Mouse (Mus musculus) CH12.LX (cell line): ENCODE results near the gene Pianp. TPM values are rescaled to one million over a fixed set of nuclear protein-coding genes. Genes with fewer than 3 reads are reported as not detected.

Experiments
- DNase-seq: peaks from one replicate; pipeline ENCODE4 v3.0.0-alpha.2; 2013; ENCODE audit errors: extremely low read depth
- H3K27ac ChIP-seq: 2 replicates; pipeline ENCODE4 v1.5.1; 2012; ENCODE audit warnings: low read depth, mild to moderate bottlenecking, control low read depth, moderate library complexity; ENCODE audit not compliant: insufficient read depth
- H3K27me3 ChIP-seq: replicated peaks from 2 replicates; pipeline ENCODE3; 2012; ENCODE audit warnings: inconsistent platforms
- H3K36me3 ChIP-seq, 2 experiments: replicated peaks in 1 of 2; 2 replicates each; pipeline versions ENCODE3 to v1.6.1; 2012; ENCODE audit warnings: inconsistent platforms in 1 of 2, low read length in 1 of 2, mild to moderate bottlenecking in 1 of 2, mixed read lengths in 1 of 2, moderate library complexity in 1 of 2; ENCODE audit not compliant: control insufficient read depth in 1 of 2, insufficient read depth in 1 of 2
- H3K4me1 ChIP-seq, 2 experiments: 2 replicates each; pipeline ENCODE4 v1.6.1; 2012; ENCODE audit warnings: inconsistent platforms in 1 of 2, moderate library complexity in 1 of 2; ENCODE audit not compliant: insufficient read depth in 2 of 2, control insufficient read depth in 1 of 2
- H3K4me2 ChIP-seq: 2 replicates; pipeline ENCODE4 v1.6.1; 2012; ENCODE audit warnings: low read depth, mild to moderate bottlenecking, control low read depth; ENCODE audit not compliant: poor library complexity, insufficient read depth, severe bottlenecking
- H3K4me3 ChIP-seq, 3 experiments: fragments of 150-350 bp in 1 of 3; sonication (generic) in 1 of 3; replicated peaks in 1 of 3; 2 replicates each; pipeline versions ENCODE3 to v1.5.1; 2011 to 2012; ENCODE audit warnings: low read depth in 2 of 3, low read length in 2 of 3, mild to moderate bottlenecking in 2 of 3, moderate library complexity in 2 of 3, control low read depth in 1 of 3, improper control_type of control experiment in 1 of 3, inconsistent platforms in 1 of 3, mixed read lengths in 1 of 3; ENCODE audit not compliant: poor library complexity in 1 of 3
- H3K79me2 ChIP-seq: replicated peaks from 2 replicates; pipeline ENCODE4 v1.6.1; 2012; ENCODE audit warnings: mild to moderate bottlenecking, moderate library complexity; ENCODE audit not compliant: control insufficient read depth, poor library complexity, insufficient read depth, severe bottlenecking; ENCODE audit errors: extremely low read depth
- H3K9ac ChIP-seq: 2 replicates; pipeline ENCODE4 v1.6.1; 2012; ENCODE audit warnings: low read depth, mild to moderate bottlenecking, control low read depth, moderate library complexity; ENCODE audit not compliant: insufficient read depth
- H3K9me3 ChIP-seq: replicated peaks from 2 replicates; pipeline ENCODE3; 2012; ENCODE audit warnings: low read length, inconsistent platforms, mixed read lengths
- BHLHE40 ChIP-seq: IDR thresholded peaks from 2 replicates; pipeline ENCODE4 v1.6.1; 2011; ENCODE audit warnings: mild to moderate bottlenecking, low read depth, low read length, improper control_type of control experiment
- CHD1 ChIP-seq: IDR thresholded peaks from 2 replicates; pipeline ENCODE4 v1.6.1; 2012; ENCODE audit warnings: low read depth, low read length, improper control_type of control experiment, inconsistent platforms
- CHD2 ChIP-seq: IDR thresholded peaks from 2 replicates; pipeline ENCODE4 v1.6.1; 2011; ENCODE audit warnings: low read length, improper control_type of control experiment
- CTCF ChIP-seq, 2 experiments: IDR thresholded peaks in 1 of 2; conservative IDR thresholded peaks in 1 of 2; 2 replicates each; pipeline ENCODE4 v1.5.1; 2011 to 2012; ENCODE audit warnings: low read depth in 2 of 2, low read length in 2 of 2, improper control_type of control experiment in 1 of 2, inconsistent platforms in 1 of 2, mild to moderate bottlenecking in 1 of 2, moderate library complexity in 1 of 2
- ELF1 ChIP-seq: IDR thresholded peaks from 2 replicates; pipeline ENCODE4 v1.6.1; 2014; ENCODE audit warnings: low read depth, mild to moderate bottlenecking, inconsistent platforms, low read length, improper control_type of control experiment
- GABPA ChIP-seq: IDR thresholded peaks from 2 replicates; pipeline ENCODE4 v1.6.1; 2012; ENCODE audit warnings: low read depth, low read length, improper control_type of control experiment, inconsistent platforms; ENCODE audit not compliant: insufficient replicate concordance
- HCFC1 ChIP-seq: IDR thresholded peaks from 2 replicates; pipeline ENCODE4 v1.6.1; 2012; ENCODE audit warnings: low read depth, mild to moderate bottlenecking, inconsistent platforms, low read length, improper control_type of control experiment
- IRF4 ChIP-seq: IDR thresholded peaks from 2 replicates; pipeline ENCODE4 v1.6.1; 2014; ENCODE audit warnings: low read depth, mild to moderate bottlenecking, inconsistent platforms, low read length, improper control_type of control experiment
- JUND ChIP-seq: conservative IDR thresholded peaks from 2 replicates; pipeline ENCODE4 v1.6.1; 2011; ENCODE audit warnings: low read depth, low read length, improper control_type of control experiment
- MAX ChIP-seq: IDR thresholded peaks from 2 replicates; pipeline ENCODE4 v1.6.1; 2011; ENCODE audit warnings: low read length, improper control_type of control experiment
- MAZ ChIP-seq: IDR thresholded peaks from 2 replicates; pipeline ENCODE4 v1.6.1; 2012; ENCODE audit warnings: low read depth, mild to moderate bottlenecking, inconsistent platforms, low read length, improper control_type of control experiment, moderate library complexity
- MEF2A ChIP-seq: IDR thresholded peaks from 2 replicates; pipeline ENCODE4 v1.6.1; 2014; ENCODE audit warnings: low read depth, mild to moderate bottlenecking, inconsistent platforms, low read length, improper control_type of control experiment, borderline replicate concordance
- MYC ChIP-seq: IDR thresholded peaks from 2 replicates; pipeline ENCODE4 v1.6.1; 2011; ENCODE audit warnings: low read depth, mild to moderate bottlenecking, improper control_type of control experiment, low read length
- NELFE ChIP-seq: IDR thresholded peaks from 2 replicates; pipeline ENCODE4 v1.6.1; 2011; ENCODE audit warnings: low read depth, low read length, improper control_type of control experiment
- POLR2A ChIP-seq: IDR thresholded peaks from 2 replicates; pipeline ENCODE4 v1.6.1; 2011; ENCODE audit warnings: low read depth, mild to moderate bottlenecking, improper control_type of control experiment, low read length
- RCOR1 ChIP-seq: conservative IDR thresholded peaks from 2 replicates; pipeline ENCODE4 v1.6.1; 2012; ENCODE audit warnings: low read depth, mild to moderate bottlenecking, inconsistent platforms, low read length, improper control_type of control experiment
- SIN3A ChIP-seq: IDR thresholded peaks from 2 replicates; pipeline ENCODE4 v1.6.1; 2012; ENCODE audit warnings: low read length, improper control_type of control experiment, inconsistent platforms
- TBP ChIP-seq: conservative IDR thresholded peaks from 2 replicates; pipeline ENCODE4 v1.6.1; 2011; ENCODE audit warnings: low read depth, low read length, improper control_type of control experiment
- TCF12 ChIP-seq: IDR thresholded peaks from 2 replicates; pipeline ENCODE4 v1.6.1; 2014; ENCODE audit warnings: low read depth, mild to moderate bottlenecking, inconsistent platforms, low read length, improper control_type of control experiment
- UBTF ChIP-seq: IDR thresholded peaks from 2 replicates; pipeline ENCODE4 v1.6.1; 2012; ENCODE audit warnings: low read depth, mild to moderate bottlenecking, inconsistent platforms, low read length, improper control_type of control experiment, moderate library complexity
- USF1 ChIP-seq: IDR thresholded peaks from 2 replicates; pipeline ENCODE4 v1.6.1; 2014; ENCODE audit warnings: low read depth, mild to moderate bottlenecking, inconsistent platforms, low read length, improper control_type of control experiment
- USF2 ChIP-seq: conservative IDR thresholded peaks from 2 replicates; pipeline ENCODE4 v1.6.1; 2011; ENCODE audit warnings: low read depth, low read length, improper control_type of control experiment
- dilution Hi-C: fragments of 300-500 bp; cut with MboI; formaldehyde crosslinking; loops from 2 replicates; pipeline ENCODE4 v1.14.3; 2020; ENCODE audit warnings: low sequenced_read_pairs; ENCODE audit not compliant: extremely low pct_unique_long_range_greater_than_20kb, extremely low pct_ligation_motif_present
- in situ Hi-C: fragments of 300-500 bp; cut with MboI; formaldehyde crosslinking; loops from 3 replicates; pipeline ENCODE4 v1.14.3; 2019; ENCODE audit warnings: low sequenced_read_pairs, low pct_ligation_motif_present, low pct_unique_long_range_greater_than_20kb, mixed read lengths
- polyA plus RNA-seq: library from polyadenylated mRNA; unstranded; fragments of >175 nt; gene quantifications from 2 replicates; pipeline ENCODE4 v1.2.1, GENCODE M21; 2012; ENCODE audit warnings: low read depth; ENCODE audit not compliant: insufficient read length
- total RNA-seq, 2 experiments: library from RNA; depleted of rRNA; stranded (reverse); fragments of 300-350 nt in 1 of 2; fragments of >200 nt in 1 of 2; gene quantifications; 2 replicates each; pipeline ENCODE4 v1.2.3; 2012 to 2014

The Pianp gene
- total and polyA plus RNA-seq, 3 experiments = 0.08 TPM; not detected in 2

- Histone ChIP-seq H3K36me3 (peaks cover 48 to 72% of the 10 kb centered on the region in 2 experiments), H3K27me3 (no peaks in the 10 kb centered on the region), H3K4me3 (no peak overlapping the region), H3K27ac (no peak overlapping the region), H3K9ac (no peak overlapping the region), H3K4me1 (peaks cover 0 to 18% of the 10 kb centered on the region in 2 experiments; a peak in 1 of 4 replicates), H3K9me3 (no peaks in the 10 kb centered on the region), H3K79me2 (peaks cover 20% of the 10 kb centered on the region), H3K4me2 (no peak overlapping the region)
- TF ChIP-seq MAX (no peak), TCF12 (no peak), CHD1 (no peak), GABPA (no peak), HCFC1 (no peak), BHLHE40 (no peak), IRF4 (no peak), USF2 (no peak), CHD2 (no peak), JUND (no peak), TBP (no peak), SIN3A (no peak), CTCF (conservative IDR thresholded peaks at IDR 0.05 in 1 of 2, IDR thresholded peaks at IDR 0.05 in 1 of 2; ENCODE audit: low read depth in 2 of 2, low read length in 2 of 2) (no peak), MEF2A (no peak)
- no peak for DNase-seq
- in situ Hi-C loops = no loop called here
- dilution Hi-C loops = no loop called here
These were observed 35.5 kb upstream of the Pianp start for GRCm38 (mm10) chr6:124961021-124961420.

DNA sequence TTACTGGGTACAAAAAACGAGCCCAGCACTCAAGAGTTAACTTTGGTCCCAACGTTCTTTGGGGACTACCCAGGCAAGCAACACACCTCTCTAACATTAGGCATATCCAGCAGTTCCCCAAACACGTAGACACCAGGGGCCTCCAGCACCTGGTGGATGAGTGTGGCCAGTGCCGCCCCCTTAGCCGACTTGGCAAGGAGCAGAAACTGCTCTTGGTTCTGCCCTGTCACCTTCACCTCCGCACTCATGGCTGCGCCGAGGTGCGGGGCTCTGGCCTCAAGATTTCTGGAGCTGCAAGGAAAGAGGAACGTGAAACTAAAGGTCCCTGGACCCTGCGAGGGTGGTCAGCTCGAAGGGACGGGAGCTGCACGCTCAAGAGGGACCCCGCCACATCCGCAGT lies 31.9 kb upstream of the Pianp start:
- TF ChIP-seq TCF12 (no peak), ELF1 (no peak), CHD2 (no peak), MAZ (no peak), USF2 (no peak), USF1 (no peak), RCOR1 (no peak), UBTF (no peak), IRF4 (no peak), MAX (no peak), NELFE (no peak), POLR2A (no peak), MYC (no peak)
- in situ Hi-C loops (no loop called here), dilution Hi-C loops (no loop called here)
- Histone ChIP-seq H3K4me1 (peaks cover 2 to 28% of the 10 kb centered on the region in 2 experiments; a peak in 3 of 4 replicates), H3K4me3 (peak overlapping the region; percentile 69 to 86 (median 84)), H3K9me3 (peaks cover 8% of the 10 kb centered on the region), H3K79me2 (peaks cover 26% of the 10 kb centered on the region), H3K4me2 (peak overlapping the region; percentile 65), H3K27ac (peak overlapping the region; percentile 69), H3K36me3 (peaks cover 26 to 58% of the 10 kb centered on the region in 2 experiments), H3K27me3 (no peaks in the 10 kb centered on the region), H3K9ac (peak overlapping the region; percentile 73)
- DNase-seq = peak; percentile 49
